Mouse (Mus musculus) kidney, adult 2 months (tissue): Measurements from ENCODE around the gene Slc13a4.

ENCODE experiments used
- CTCF ChIP-seq: fragments of 200-500 bp; conservative IDR thresholded peaks from 2 replicates; pipeline ENCODE4 v1.5.1; 2011; ENCODE audit warnings: low read depth, mild to moderate bottlenecking, control low read depth, low read length, moderate library complexity, mixed read lengths; ENCODE audit not compliant: insufficient read depth, insufficient read length
- POLR2A ChIP-seq: fragments of 200-500 bp; IDR thresholded peaks from one replicate; pipeline ENCODE4 v1.6.1; 2011; ENCODE audit warnings: low read depth, low read length, control low read depth

- no peak for TF ChIP-seq CTCF
- no peak for TF ChIP-seq POLR2A
Observed at GRCm38 (mm10) chr6:35288920-35289319, 19.0 kb downstream of the Slc13a4 start.
